Mouse (Mus musculus) gastrocnemius, postnatal 25 days (tissue): Measurements from ENCODE around the gene Vapa. TPM values are rescaled to one million over a fixed set of nuclear protein-coding genes. Genes with fewer than 3 reads are reported as not detected.
"Not testable (repeated sequence)": the region's sequence is repeated elsewhere in the genome, so short reads cannot be mapped to it uniquely, and the experiment has no call there.

ENCODE experiments used
- DNase-seq: peaks from one replicate; pipeline ENCODE4 v3.0.0; 2022
- total RNA-seq, 2 experiments: library from RNA; stranded (reverse); gene quantifications; 1 replicate in 1 of 2; 2 replicates in 1 of 2; pipeline ENCODE4 v1.2.3; 2021

Gene Vapa
- total RNA-seq, 2 experiments from 2014 or later = 121 to 125 TPM

DNA sequence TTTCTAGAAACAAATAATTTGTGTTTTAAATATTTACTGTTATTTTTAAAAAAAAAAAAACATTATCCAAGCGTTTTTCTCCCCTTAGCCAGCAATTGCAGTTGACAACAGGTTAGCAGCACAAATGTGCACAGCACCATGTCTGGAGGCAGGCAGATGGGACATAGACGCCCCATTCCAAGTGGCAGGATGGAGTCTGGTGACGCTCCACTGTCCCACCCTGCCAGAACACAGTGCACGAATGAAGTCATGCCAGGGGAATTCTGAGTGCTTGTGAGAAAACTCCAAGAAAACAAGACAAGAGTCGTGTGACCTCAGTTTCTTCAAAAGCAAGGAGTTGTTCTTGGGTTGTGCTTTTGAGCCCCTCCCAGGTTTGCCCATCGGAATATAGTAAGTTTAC is 50.0 kb downstream of the Vapa start:
- DNase-seq = no peak

DNA sequence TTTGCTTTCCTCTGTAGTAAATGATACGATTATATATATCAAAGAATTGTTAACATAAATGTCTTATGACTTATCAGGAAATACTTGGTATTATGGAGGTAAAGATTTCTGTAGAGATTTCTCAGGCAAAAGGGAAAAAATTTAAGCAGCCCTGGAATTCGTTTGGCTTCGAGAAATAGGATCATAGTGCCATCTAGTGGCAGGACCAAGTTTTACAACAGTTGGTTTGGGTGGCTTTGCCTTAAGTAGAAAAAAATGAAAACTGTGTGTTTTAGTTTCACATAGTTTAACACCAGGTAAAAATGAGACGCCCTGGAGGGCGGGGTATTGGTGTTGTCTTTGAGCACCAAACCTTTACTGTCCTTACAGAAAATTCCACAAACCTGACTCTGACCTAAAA is 50.6 kb downstream of the Vapa start:
- DNase-seq = no peak

- no peak for DNase-seq
These were observed 51.9 kb downstream of the Vapa start for GRCm38 (mm10) chr17:65561361-65562015.

DNA sequence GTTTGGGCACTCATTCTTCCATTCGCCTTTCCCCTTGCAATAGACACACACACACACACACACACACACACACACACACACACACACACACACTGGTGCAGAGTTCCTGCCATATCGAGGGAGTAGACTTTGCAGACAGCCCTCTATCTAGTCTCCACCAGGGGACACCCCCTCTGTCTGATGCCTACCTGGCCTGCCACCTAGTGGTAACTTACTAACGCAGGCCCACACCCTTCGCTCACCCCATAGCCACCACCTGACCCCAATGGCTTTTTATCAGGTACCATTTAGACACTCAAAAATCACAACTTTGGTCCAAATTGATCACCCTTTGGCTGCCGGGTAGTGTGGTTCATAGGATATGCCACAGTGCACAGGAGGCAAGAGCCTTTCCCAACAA is 54.1 kb downstream of the Vapa start:
- no peak for DNase-seq

DNA sequence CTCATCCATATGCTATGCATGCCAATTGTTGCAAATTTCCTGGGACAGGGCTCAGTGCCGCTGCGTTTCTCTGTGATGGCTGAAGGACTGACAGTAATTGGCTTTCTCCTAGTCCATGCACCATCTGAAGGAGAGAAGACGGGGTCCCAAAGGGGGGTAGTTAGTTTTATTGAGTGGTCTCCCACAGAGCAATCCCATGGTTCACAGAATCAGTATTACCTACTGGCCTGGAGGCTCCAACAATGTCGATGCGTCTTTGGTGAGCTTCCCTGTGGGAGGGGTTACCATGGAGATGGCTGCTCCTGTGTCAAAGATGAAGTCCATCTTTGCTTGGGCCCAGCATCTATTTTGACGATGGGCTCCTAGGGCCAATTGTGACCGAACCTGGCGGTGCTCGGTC is 54.6 kb downstream of the Vapa start:
- DNase-seq = no peak

GRCm38 (mm10) chr17:65558217-65558616 is 55.1 kb downstream of the Vapa start:
- peak; percentile 23 for DNase-seq

GRCm38 (mm10) chr17:65557212-65557611 is 56.1 kb downstream of the Vapa start:
- DNase-seq = no peak

GRCm38 (mm10) chr17:65556798-65557197 is 56.6 kb downstream of the Vapa start:
- no peak for DNase-seq

GRCm38 (mm10) chr17:65552426-65552997 is 60.8 kb downstream of the Vapa start:
- no peak for DNase-seq

DNA sequence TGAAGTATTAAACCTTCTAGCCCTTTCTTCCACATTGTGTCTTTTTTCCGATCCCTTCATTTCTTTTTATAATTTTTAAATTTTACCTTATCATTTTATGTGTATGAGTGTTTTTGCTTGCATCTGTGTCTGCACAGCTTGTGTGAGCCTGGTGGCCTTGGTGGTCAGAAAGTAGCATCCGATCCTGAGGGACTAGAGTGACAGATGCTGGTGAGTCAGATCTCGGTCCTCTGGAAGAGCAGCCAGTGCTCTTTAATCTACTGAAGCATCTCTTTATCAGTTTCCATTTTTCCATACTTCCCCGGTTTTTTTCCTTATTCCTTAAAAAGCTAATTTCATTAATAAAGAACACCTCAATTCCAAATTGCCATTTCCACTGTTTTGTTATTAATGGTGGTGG is 63.0 kb downstream of the Vapa start:
- DNase-seq = no peak

- no peak for DNase-seq
These were observed 64.5 kb downstream of the Vapa start for GRCm38 (mm10) chr17:65548698-65549365.

DNA sequence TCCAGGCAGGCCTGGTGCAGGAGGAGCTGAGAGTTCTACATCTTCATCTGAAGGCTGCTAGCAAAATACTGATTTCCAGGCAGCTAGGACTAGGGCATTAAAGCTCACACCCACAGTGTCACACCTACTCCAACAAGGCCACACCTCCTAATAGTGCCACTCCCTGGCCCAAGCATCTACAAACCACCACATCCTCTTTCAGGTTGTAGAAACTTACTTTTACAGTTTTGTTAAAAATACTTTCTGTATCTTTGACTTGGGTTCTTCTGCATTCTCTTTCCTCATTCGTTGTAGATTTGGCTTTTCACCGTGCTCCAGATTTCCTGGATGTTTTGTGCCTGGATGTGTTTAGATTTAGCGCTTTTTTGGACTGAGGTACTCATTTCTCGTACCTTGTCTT is 67.1 kb downstream of the Vapa start:
- not testable (repeated sequence) for DNase-seq

GRCm38 (mm10) chr17:65540441-65541272 is 72.7 kb downstream of the Vapa start, which contains the start of gene Tmem232:
TSS of gene Tmem232 (minus strand) at chr17:65540782.
- DNase-seq = peak; percentile 22

DNA sequence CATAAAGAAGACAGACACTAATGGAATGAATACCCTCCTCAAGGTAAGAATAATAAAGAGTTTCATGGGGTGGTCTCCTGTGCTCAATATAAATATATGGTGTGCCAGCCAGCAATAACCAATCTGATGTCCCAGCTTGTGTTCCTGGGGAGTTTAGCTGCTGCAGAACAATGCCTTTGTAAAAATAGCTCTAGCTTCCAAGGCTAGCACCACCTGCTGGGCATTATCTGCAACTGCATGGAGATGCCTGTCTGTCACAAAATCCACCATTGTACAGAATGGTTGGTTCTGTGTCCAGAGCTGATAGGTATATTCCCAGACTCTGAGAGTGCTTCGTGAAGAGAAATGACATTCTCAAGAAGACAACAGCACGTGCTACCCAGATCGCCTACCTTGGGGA is 77.2 kb downstream of the Vapa start:
- no peak for DNase-seq

DNA sequence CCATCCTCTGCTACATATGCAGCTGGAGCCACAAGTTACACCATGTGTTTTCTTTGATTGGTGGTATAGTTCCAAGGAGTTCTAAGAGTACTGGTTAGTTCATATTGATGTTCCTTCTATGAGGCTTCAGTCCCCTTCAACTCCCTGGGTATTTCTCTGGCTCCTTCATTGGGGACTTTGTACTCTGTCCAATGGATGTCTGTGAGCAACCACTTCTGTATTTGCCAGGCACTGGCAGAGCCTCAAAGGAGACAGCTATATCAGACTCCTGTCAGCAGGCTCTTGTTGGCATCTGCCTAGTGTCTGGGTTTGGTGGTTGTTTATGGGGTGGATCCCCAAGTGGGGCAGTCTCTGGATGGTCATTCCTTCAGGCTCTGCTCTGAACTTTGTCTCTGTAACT is 81.0 kb downstream of the Vapa start:
- not testable (repeated sequence) for DNase-seq

Other genes with a start within 250 kb of the Vapa start
- gene Tmem232, start 72.8 kb downstream of the Vapa start, total RNA-seq = 10 to 100 TPM in 1 of 2 experiments, 1 to 10 TPM in 1; 6.4 to 14.0 TPM
- gene Txndc2, start 28.6 kb upstream of the Vapa start, total RNA-seq = not detected
- 1 to 10 TPM; 6.9 to 8.1 TPM for gene Rab31, start 159.2 kb upstream of the Vapa start, total RNA-seq
- 10 to 100 TPM; 19.9 to 24.3 TPM for gene Ppp4r1, start 169.0 kb upstream of the Vapa start, total RNA-seq